In genomic region chr2:61159761-61160160, GRCm38 (mm10) we compare ENCODE assay signal across 28 mouse cellular contexts.
"Had no signal": no experiment of that assay in that cellular context is flagged by ENCODE, and none has a peak within 500 bp of the region (broad histone marks: within the 10 kb centered on the region; RNA-seq: fewer than 3 reads in every experiment).

No protein-coding gene starts in this region.

- H3K36me3 ChIP-seq: embryonic facial prominence, embryonic 10.5 days; embryonic facial prominence, embryonic 12.5 days; embryonic facial prominence, embryonic 13.5 days; embryonic facial prominence, embryonic 15.5 days; forebrain, embryonic 10.5 days; forebrain, embryonic 12.5 days; forebrain, embryonic 15.5 days had no signal

- H3K4me3 ChIP-seq: embryonic facial prominence, embryonic 10.5 days; embryonic facial prominence, embryonic 12.5 days; embryonic facial prominence, embryonic 13.5 days; embryonic facial prominence, embryonic 15.5 days; erythroblast, embryonic 14.5 days; forebrain, embryonic 10.5 days; forebrain, embryonic 12.5 days; forebrain, embryonic 13.5 days; forebrain, embryonic 15.5 days; gastrocnemius, adult 2 months; heart, adult 2 months had no signal

- H3K27ac ChIP-seq: embryonic facial prominence, embryonic 10.5 days; embryonic facial prominence, embryonic 12.5 days; embryonic facial prominence, embryonic 13.5 days; embryonic facial prominence, embryonic 15.5 days; forebrain, embryonic 10.5 days; forebrain, embryonic 12.5 days; forebrain, embryonic 13.5 days; forebrain, embryonic 15.5 days; gastrocnemius, adult 2 months; heart, adult 2 months had no signal

- H3K27me3 ChIP-seq: embryonic facial prominence, embryonic 12.5 days; embryonic facial prominence, embryonic 13.5 days; embryonic facial prominence, embryonic 15.5 days; forebrain, embryonic 12.5 days; forebrain, embryonic 13.5 days; forebrain, embryonic 15.5 days had no signal

- H3K9me3 ChIP-seq: embryonic facial prominence, embryonic 10.5 days; embryonic facial prominence, embryonic 12.5 days; embryonic facial prominence, embryonic 13.5 days; embryonic facial prominence, embryonic 15.5 days; forebrain, embryonic 10.5 days; forebrain, embryonic 12.5 days; forebrain, embryonic 13.5 days; forebrain, embryonic 15.5 days had no signal

- H3K4me1 ChIP-seq: embryonic facial prominence, embryonic 15.5 days; forebrain, embryonic 12.5 days; forebrain, embryonic 13.5 days; forebrain, embryonic 15.5 days had no signal

- DNase-seq: cerebellum, adult 2 months; cerebellum, adult 8-10 months; cerebellum, adult 9-10 months; cerebellum, adult 9-11 months; cerebellum, postnatal 10 days; cerebellum, postnatal 14 days; cerebellum, postnatal 25 days; cerebellum, postnatal 36 days; embryo, embryonic 11 days; forebrain, postnatal 0 days; gastrocnemius, adult 2 months; gastrocnemius, postnatal 10 days; gastrocnemius, postnatal 14 days; gastrocnemius, postnatal 25 days; gastrocnemius, postnatal 36 days; heart, adult 18-20 months; heart, adult 2 months had no signal

- ATAC-seq: forebrain, embryonic 13.5 days; forebrain, embryonic 14.5 days; forebrain, embryonic 15.5 days; forebrain, embryonic 16.5 days; forebrain, postnatal 0 days had no signal
